Mouse (Mus musculus) natural killer cell, adult 2 months (primary cell): Measurements from ENCODE around the gene Khnyn.

Source experiments
- DNase-seq, 2 experiments: peaks; one replicate each; pipeline ENCODE4 v3.0.0; 2022; ENCODE audit warnings: low spot score in 2 of 2

Khnyn gene

DNA sequence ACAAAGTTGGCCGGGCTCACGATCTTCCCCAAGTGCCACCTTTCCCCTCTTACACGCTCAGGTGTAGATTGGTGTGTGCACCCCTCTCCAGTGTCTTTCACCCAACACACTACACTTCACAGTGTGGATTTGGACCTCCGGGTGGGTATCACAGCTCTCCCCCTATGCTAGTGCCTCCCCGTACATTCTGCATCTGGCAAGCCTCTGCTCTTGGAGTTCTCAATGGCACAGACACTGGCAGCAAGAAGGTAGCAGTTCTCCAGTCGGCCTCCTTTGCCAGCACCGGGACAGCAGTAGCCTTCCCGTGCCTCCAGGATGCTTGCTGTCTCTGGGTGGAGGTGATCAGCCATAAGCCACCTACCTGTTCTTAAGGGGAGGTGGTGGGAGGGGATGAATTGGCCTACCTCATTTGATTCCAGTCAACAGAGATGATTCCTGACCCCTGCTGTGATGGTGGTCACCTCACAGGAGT, 11.5 kb upstream of the Khnyn start:
- no peak for DNase-seq

DNA sequence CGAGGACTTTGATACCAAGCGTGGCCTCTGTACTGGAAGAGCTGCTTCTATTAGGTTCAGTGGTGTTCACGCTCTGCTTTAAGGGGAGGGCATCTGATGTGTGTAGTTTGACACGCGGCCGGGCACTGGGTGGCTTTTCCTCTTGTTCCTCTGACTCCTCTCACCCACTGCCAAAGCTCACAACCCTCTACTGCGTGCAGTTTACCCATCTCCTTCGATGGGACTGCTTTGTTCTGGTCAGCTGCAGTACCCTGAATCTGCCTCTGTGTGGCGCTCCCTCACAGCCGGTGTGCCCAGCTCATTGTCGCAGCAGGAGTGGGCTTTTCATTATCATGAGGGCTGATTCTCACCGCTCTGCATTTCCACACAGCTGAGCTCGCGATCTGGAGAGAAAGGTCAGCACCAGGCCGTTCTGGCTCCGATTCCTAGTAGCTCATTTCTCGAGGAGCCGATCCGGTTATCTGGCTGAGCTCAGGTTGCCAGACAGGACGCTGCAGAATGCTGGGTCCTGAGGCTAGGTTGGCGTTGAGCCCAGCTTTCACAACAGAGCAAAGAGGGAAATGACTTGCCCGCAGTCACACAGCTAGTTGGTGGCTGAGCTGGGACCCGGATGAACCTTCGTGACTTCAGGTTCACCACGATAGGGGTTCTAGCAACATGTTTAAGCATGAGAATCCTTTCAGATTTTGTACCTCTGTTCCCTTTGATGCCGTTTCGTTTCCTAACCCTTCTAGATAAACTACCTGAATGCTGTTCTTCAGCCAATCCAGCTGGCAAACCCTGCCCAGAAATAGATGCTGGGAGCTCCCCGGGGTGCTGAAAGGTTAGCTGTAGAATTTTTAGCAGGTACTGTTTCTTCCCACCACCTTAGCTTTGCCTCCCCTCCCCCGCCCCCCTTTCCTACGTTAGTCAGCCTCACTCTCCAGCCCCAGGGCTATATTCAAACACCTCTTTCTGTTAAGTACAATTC, 10.7 kb upstream of the Khnyn start:
- DNase-seq = peak; percentile 78 to 82

DNA sequence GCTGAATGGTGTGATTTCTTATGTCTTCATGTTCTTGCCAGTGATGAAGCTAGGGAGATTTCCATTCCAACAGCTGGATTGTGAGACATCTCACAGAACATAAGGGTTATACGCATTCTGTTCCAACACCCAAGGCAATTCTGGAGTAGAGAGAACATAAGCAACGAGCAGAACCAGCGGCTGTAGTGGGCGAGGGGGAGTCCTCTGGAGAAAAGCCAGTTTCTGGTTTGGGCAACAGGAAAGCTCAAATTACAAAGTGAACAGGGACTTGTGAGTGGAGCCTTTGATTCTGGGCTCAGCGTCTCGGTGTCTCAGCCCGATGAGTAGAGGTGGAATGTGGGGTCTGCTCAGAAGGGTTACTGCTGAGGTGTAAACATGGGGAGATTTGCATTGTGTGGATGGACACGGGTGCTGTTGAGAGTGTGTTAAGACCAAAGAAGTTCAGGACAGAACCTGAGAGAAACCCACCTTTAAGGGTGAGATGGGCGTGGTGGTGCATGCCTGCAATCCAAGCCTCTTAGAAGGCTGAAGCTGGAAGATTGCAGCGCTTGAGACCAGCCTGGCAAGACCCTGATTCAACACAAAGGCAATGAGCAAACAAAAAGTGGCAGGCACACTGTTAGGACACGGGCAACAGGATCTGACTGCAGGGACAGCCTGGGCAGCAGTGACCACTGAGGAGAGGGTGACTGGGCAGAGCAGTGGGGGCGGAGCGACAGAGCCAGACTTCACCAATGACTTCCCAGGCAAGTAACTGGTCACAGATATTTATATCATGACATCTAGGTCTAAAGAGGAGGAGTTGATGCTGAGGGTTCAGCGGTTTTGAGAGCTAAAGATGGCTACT, 7.1 kb upstream of the Khnyn start:
- DNase-seq = no peak

GRCm38 (mm10) chr14:55878316-55878940, 6.3 kb upstream of the Khnyn start:
- DNase-seq = no peak

DNA sequence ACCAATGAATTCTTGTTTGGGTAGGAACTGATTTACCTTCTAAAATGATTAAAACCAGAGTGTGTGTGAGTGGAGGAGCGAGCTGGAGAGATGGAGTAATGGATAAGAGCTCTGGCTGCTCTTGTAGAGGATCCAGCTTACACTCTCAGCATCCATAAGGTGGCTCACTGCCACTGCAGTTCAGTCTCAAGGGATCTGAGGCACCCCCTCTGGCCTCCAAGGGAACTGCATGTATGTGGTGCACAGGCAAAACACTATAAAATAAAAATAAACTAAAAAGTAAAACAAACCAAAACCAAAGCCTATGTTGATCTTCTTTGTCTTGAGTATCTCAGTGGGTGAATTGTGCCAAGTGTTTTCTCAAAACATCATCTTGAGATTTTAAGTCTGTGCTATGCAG, 5.1 kb upstream of the Khnyn start:
- peak; percentile 66 to 78 for DNase-seq

DNA sequence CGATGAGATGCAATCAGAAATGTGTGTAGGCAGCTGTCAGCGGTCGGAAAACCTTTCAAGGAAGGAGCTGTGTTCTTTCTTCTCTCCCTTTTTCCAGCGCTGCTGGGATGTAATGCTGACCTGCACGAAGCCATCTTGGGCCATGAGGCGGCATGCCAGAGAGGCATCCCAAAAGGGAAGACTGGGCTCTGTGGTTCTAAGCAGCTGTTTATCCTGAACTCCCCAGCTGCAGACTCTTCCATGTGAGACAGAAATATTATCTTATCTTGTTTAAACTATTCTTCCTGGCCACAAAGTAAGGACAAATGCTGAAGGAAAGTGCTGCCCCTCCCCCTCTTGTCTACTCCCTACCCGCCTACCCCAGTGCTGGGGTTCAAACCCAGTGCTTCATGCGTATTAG, 3.8 kb upstream of the Khnyn start:
- DNase-seq = no peak

DNA sequence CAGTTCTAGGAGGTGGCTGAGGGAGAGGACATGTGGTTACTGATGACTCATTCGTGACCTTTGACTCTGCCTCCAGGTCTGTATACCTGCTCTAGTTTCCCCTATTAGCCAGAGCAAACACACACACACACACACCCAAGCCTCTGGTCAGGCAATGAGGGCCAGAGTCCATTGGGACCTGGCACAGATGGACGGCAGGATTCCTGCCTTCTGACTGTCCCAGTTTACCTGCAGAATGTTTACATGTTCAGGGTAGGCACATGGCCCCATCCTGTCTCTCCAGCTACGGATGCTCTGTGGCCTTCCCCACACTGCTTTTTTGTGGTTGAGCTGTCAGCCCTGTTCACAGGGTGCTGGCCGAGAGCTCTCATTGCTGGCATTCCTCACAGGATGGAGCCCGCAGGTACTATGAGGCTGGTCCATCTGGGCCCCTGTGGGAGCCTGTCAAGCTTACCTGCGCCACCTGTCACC, 2.5 kb upstream of the Khnyn start:
- peak; percentile 47 to 56 for DNase-seq

DNA sequence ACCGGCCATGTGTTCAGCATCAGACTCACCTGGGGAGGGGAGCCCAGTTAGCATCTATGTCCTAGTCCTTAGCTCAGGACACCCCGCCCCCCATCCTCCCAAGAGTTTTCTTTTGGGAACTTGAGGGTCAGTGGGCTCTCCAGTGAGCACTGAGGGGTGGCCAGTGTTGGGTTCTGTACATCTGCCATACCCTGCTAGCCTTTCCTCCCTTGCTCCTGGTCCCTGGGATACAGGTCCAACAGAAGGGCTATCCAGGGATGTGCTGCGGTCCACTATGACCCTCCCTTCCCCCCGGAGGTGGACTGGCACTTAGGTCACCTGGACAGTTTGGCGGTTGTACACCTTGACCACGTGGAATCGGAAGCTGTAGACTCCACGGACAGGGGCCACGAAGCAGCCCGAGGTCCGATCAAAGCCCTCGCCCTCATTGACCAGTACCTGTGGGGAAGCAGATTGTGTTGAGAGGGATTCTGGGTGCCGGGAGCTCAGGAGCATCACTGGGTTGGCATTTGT, 1.5 kb upstream of the Khnyn start:
- DNase-seq = no peak

- DNase-seq = no peak
These were observed 1.1 kb upstream of the Khnyn start for GRCm38 (mm10) chr14:55883663-55884062.

GRCm38 (mm10) chr14:55884166-55884565, 581 bp upstream of the Khnyn start, which contains the start of gene Cbln3:
Gene Cbln3 (minus strand): TSS chr14:55884392.
- no peak for DNase-seq

DNA sequence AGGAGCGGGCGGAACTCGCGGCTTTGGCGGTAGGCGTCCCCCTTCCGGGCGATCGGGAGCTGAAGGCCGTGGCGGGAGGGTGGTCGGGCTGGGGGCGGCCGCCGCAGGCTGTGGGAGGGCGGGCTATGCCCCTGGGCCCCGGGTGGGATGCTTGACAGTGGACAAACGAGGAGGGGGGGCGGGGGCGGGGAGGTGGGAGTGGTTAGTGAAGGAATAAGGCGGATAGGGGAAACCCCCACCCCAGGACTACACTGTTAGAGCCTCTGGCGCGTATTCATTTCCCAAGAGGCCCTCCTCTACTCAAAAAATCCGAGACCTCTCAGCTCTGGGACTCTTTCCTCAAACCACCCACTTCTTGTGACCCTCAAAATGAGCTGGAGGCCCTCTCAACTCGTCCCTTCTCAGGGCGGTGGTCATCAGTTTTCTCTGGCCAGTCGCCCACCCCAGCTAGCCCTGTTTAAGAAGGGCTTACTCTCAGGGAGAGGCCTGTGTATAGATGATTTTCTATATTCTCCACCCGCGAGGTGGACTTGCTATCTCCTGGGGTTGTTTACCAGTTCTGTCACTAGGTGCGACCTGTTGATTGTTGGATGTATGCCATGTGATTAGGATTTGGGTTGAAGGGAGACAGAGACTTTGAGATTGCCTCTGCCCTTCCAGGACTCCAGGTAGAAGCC, 505 bp downstream of the Khnyn start:
- DNase-seq = peak in 1 of 2 experiments; percentile 28

GRCm38 (mm10) chr14:55885791-55886271, 1.1 kb downstream of the Khnyn start:
- peak; percentile 26 to 64 for DNase-seq

DNA sequence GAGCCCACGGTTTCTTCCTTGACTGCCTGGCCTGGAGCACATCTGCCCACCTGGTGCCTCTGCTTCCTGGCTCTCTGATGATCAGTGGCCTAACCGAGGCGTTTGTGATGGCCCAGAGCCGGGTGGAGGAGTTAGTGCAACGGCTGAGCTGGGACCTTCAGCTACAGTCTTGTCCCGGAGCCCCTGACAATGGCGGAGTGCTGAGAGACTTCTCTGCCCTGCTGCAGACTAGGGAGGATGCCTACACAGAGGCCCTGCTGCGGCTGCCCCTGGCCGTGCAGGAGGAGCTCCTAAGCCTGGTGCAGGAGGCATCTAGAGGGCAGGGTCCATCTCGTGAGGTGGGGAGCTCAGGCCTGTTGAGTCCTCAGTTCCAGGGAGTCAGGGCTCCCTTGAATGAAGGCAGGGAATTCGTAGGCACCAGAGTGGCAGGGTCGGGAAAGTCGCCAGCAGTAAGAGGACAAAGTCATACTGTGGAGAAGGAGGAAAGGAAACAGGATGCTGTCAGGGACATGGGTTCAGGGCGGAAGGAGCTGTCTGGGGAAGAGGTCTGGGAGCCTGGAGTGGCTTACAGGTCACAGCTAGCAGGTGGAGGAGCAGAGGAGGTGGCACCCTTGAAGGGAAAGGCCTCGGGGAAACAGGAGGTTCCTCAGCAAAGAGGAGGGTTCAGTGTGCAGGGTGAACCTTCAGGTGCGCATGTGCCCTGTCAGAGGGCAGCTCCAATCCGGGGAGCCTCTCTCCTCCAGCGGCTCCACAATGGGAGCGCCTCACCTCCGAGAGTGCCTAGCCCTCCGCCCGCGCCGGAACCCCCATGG, 2.0 kb downstream of the Khnyn start:
- no peak for DNase-seq

- no peak for DNase-seq
These were observed 12.9 kb downstream of the Khnyn start for GRCm38 (mm10) chr14:55897671-55898070.

DNA sequence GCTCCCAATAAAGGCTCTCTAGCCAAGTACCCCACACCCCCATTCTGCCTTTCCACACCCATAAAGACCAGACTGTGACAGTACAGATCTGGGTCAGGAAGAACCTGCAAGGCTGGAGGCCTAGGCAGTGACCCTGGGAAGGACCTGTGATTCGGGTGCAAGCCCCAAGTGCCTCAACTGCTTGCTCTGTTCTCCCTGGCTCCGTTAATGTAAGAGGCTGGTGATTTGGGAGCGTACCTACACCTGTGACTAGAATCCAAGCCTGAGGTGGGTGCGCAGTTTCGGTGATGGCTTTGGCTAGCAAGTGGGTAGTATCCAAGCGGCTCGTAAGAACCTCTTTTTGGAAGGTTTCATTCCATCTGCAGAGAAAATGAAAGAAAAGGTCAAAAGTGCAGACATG, 14.2 kb downstream of the Khnyn start:
- no peak for DNase-seq

DNA sequence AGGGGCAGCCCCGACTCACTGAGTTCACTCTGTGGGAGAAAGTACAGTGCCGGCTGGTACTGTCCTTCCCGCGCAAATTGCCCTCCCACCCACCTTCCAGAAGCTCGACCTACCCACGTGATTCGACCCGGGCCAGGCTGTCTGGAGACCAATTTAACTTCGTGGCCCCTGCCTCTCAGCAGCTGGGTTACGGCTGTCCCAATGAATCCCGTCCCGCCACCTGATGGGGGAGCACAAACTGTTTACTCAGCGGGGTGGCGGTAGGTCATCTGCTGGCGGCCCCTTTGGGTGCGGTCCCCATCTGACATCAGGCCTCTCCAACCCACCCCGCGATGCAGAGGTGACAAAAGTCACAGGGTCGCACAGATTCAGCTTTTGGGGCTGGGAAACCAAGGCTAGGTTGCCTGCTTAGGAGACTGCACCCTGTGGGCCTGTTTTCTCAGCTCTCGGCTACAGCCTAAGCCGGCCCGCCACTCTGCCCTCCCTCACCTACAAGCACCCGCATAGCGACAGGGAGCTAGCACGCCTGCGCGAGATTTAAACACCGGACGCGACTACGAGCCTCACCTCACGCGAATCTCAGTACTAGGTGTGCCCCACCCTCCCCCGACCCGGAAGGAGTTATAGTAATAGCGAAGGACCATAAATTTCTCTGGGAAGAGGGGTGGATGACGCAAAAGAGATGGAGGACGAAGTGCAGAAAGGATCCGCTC, 15.1 kb downstream of the Khnyn start, which contains the start of gene Sdr39u1:
Gene Sdr39u1, minus strand, starts transcription at position 593 of the 713 bp plus-strand sequence.
- DNase-seq = peak; percentile 86 to 88

- no peak for DNase-seq
These were observed 15.6 kb downstream of the Khnyn start for GRCm38 (mm10) chr14:55900414-55900755.

DNA sequence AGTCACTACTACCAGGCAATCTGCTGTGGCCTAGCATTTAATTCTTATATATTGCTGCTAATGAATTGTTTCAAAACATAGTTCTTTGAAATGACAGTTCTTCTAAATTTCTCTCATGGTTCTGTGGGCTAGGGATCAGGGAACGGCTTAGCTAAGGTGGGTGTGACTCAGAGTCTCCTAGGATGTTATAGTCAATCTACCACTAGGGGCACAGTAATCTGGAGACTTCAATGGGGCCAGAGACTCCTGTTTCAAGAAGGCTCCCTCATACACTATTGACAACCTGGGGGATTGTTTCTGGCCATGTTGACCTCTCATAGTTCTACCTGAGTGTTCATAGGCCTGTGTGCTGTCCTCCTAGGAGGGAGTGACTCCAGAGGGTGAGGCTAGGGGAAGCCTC, 20.8 kb downstream of the Khnyn start:
- no peak for DNase-seq

DNA sequence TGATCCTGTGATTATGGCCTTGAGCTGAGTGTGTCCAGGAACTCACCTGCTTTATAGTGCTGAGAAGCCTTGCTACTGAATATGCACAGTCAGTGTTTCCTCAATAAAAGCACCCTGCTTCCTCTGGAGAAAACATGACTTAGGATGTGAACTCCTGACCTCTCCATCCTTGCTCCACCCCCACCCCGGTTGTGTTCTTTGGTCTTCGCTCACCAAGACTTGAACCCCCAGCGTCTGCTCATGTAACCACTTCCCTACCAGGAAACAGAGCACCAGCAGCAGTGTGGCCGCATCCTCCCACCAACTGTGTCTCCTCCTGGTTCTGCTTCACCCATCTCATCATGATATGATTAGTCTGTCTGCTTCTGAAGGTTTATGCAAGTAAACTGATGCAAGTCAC, 28.7 kb downstream of the Khnyn start:
- no peak for DNase-seq
